Comparison of ENCODE assay signal across 24 mouse cellular contexts in genomic region chr8:61348518-61348917, GRCm38 (mm10).
"Had no signal": no experiment of that assay in that cellular context is flagged by ENCODE, and none has a peak within 500 bp of the region (broad histone marks: within the 10 kb centered on the region; RNA-seq: fewer than 3 reads in every experiment).

No protein-coding gene starts in this region.

- H3K27ac ChIP-seq: limb, embryonic 10.5 days; limb, embryonic 13.5 days; liver, embryonic 12.5 days; liver, embryonic 15.5 days; macrophage; midbrain, embryonic 12.5 days; midbrain, embryonic 15.5 days; neural tube, embryonic 12.5 days; neural tube, embryonic 15.5 days; stomach, embryonic 15.5 days had no signal

- H3K36me3 ChIP-seq: liver, embryonic 15.5 days; midbrain, embryonic 15.5 days; stomach, embryonic 15.5 days had no signal

- H3K4me3 ChIP-seq: kidney, embryonic 15.5 days; limb, embryonic 10.5 days; limb, embryonic 13.5 days; liver, embryonic 12.5 days; liver, embryonic 15.5 days; midbrain, embryonic 12.5 days; midbrain, embryonic 15.5 days; neural tube, embryonic 12.5 days; neural tube, embryonic 15.5 days; stomach, embryonic 15.5 days had no signal

- H3K4me2 ChIP-seq: kidney, embryonic 15.5 days; limb, embryonic 13.5 days; liver, embryonic 12.5 days; liver, embryonic 15.5 days; midbrain, embryonic 12.5 days; midbrain, embryonic 15.5 days; neural tube, embryonic 12.5 days; neural tube, embryonic 15.5 days; stomach, embryonic 15.5 days had no signal

- ATAC-seq: liver, embryonic 12.5 days; midbrain, embryonic 15.5 days had no signal

- H3K27me3 ChIP-seq: kidney, embryonic 15.5 days; limb, embryonic 13.5 days; liver, embryonic 12.5 days; liver, embryonic 15.5 days; midbrain, embryonic 12.5 days; midbrain, embryonic 15.5 days; neural tube, embryonic 12.5 days; neural tube, embryonic 15.5 days; stomach, embryonic 15.5 days had no signal

- H3K9ac ChIP-seq: kidney, embryonic 15.5 days; limb, embryonic 13.5 days; liver, embryonic 12.5 days; liver, embryonic 15.5 days; midbrain, embryonic 12.5 days; midbrain, embryonic 15.5 days; neural tube, embryonic 12.5 days; neural tube, embryonic 15.5 days; stomach, embryonic 15.5 days had no signal

- H3K9me3 ChIP-seq: kidney, embryonic 15.5 days; limb, embryonic 10.5 days; limb, embryonic 13.5 days; liver, embryonic 12.5 days; liver, embryonic 15.5 days; midbrain, embryonic 12.5 days; midbrain, embryonic 15.5 days; neural tube, embryonic 12.5 days; neural tube, embryonic 15.5 days; stomach, embryonic 15.5 days had no signal

- H3K4me1 ChIP-seq: liver, embryonic 12.5 days; liver, embryonic 15.5 days; midbrain, embryonic 12.5 days; stomach, embryonic 15.5 days had no signal

- DNase-seq: kidney, adult 8-10 months; kidney, postnatal 10 days; kidney, postnatal 36 days; layer of hippocampus, adult 9-11 months; liver; lung, adult 18-20 months; right cerebral cortex, adult 18-20 months; right cerebral cortex, postnatal 14 days; right cerebral cortex, postnatal 4 days; spleen, adult 18-20 months; thymus, adult 2 months; thymus, postnatal 14 days; thymus, postnatal 4 days had no signal
